Mouse (Mus musculus) forebrain, embryonic 13.5 days (tissue): ENCODE data around the gene Cyp4a31. TPM values are rescaled to one million over a fixed set of nuclear protein-coding genes. Genes with fewer than 3 reads are reported as not detected.
"Not testable (repeated sequence)": the region's sequence is repeated elsewhere in the genome, so short reads cannot be mapped to it uniquely, and the experiment has no call there.

Source experiments
- ATAC-seq: fragments of 200-750 bp; cut with Nextera tagmentation; 2 replicates; pipeline ENCODE4 v1.8.0; 2017
- H3K27ac ChIP-seq: fragments of 300-500 bp; sonication (generic); 2 replicates; pipeline ENCODE4 v1.5.1; 2015; ENCODE audit warnings: inconsistent platforms, mild to moderate bottlenecking, moderate library complexity
- H3K27me3 ChIP-seq: fragments of 300-500 bp; sonication (generic); 2 replicates; pipeline ENCODE4 v1.6.1; 2015; ENCODE audit warnings: mild to moderate bottlenecking, inconsistent platforms
- H3K36me3 ChIP-seq: fragments of 300-500 bp; sonication (generic); 2 replicates; pipeline ENCODE4 v1.6.1; 2015; ENCODE audit warnings: mild to moderate bottlenecking, inconsistent platforms; ENCODE audit not compliant: poor library complexity, severe bottlenecking
- H3K4me1 ChIP-seq: fragments of 300-500 bp; sonication (generic); 2 replicates; pipeline ENCODE4 v1.6.1; 2015; ENCODE audit warnings: inconsistent platforms
- H3K4me2 ChIP-seq: fragments of 300-500 bp; sonication (generic); 2 replicates; pipeline ENCODE4 v1.6.1; 2015; ENCODE audit warnings: inconsistent platforms, mild to moderate bottlenecking, moderate library complexity
- H3K4me3 ChIP-seq: fragments of 300-500 bp; sonication (generic); 2 replicates; pipeline ENCODE4 v1.5.1; 2015; ENCODE audit warnings: mild to moderate bottlenecking, inconsistent platforms
- H3K9ac ChIP-seq: fragments of 300-500 bp; sonication (generic); 2 replicates; pipeline ENCODE4 v1.6.1; 2015; ENCODE audit warnings: mild to moderate bottlenecking, inconsistent platforms
- H3K9me3 ChIP-seq: fragments of 300-500 bp; sonication (generic); replicated peaks from 2 replicates; pipeline ENCODE4 v1.6.1; 2016; ENCODE audit warnings: inconsistent platforms
- WGBS: fragments of 180-500 bp; shearing (Covaris S2); methylation state at CpG from one replicate; pipeline ENCODE4 v1.1.7; 2015; 5-methylcytosine and 5-hydroxymethylcytosine counted together
- polyA plus RNA-seq: library from polyadenylated mRNA; unstranded; fragments of >200 nt; fragmentation: Nextera tagmentation; extraction: Ambion mirVana; gene quantifications from 2 replicates; pipeline ENCODE4 v1.2.1, GENCODE M21; 2015

The Cyp4a31 gene
- polyA plus RNA-seq, 1 experiment from 2014 or later, result not detected

- 82% methylated on average over 3 of the region's 3 CpGs for WGBS
- Histone ChIP-seq H3K4me3 (no peak overlapping the region), H3K27ac (no peak overlapping the region), H3K36me3 (no peaks in the 10 kb centered on the region), H3K9me3 (no peaks in the 10 kb centered on the region), H3K27me3 (no peaks in the 10 kb centered on the region), H3K9ac (no peak overlapping the region), H3K4me1 (no peaks in the 10 kb centered on the region), H3K4me2 (no peak overlapping the region)
- no peak for ATAC-seq
These were observed 11.8 kb downstream of the Cyp4a31 start for GRCm38 (mm10) chr4:115575255-115575654.

GRCm38 (mm10) chr4:115575776-115576175 lies 12.3 kb downstream of the Cyp4a31 start:
- WGBS, result 80% methylated on average over 2 of the region's 2 CpGs
- Histone ChIP-seq H3K27ac (no peak overlapping the region), H3K36me3 (no peaks in the 10 kb centered on the region), H3K27me3 (no peaks in the 10 kb centered on the region), H3K9me3 (no peaks in the 10 kb centered on the region), H3K4me3 (no peak overlapping the region), H3K4me2 (no peak overlapping the region), H3K9ac (no peak overlapping the region), H3K4me1 (no peaks in the 10 kb centered on the region)
- no peak for ATAC-seq

- no peaks in the 10 kb centered on the region for H3K4me1 ChIP-seq
- no peak for ATAC-seq
- no peak overlapping the region for H3K4me2 ChIP-seq
- H3K9ac ChIP-seq, result no peak overlapping the region
- H3K9me3 ChIP-seq, result no peaks in the 10 kb centered on the region
- no peaks in the 10 kb centered on the region for H3K36me3 ChIP-seq
- H3K27ac ChIP-seq, result no peak overlapping the region
- H3K4me3 ChIP-seq, result no peak overlapping the region
- no peaks in the 10 kb centered on the region for H3K27me3 ChIP-seq
These were observed 19.6 kb downstream of the Cyp4a31 start for GRCm38 (mm10) chr4:115583036-115583435.

- ATAC-seq, result no peak
- Histone ChIP-seq H3K9ac (no peak overlapping the region), H3K9me3 (no peaks in the 10 kb centered on the region), H3K27ac (no peak overlapping the region), H3K4me1 (no peaks in the 10 kb centered on the region), H3K4me3 (no peak overlapping the region), H3K4me2 (no peak overlapping the region), H3K36me3 (no peaks in the 10 kb centered on the region), H3K27me3 (no peaks in the 10 kb centered on the region)
- WGBS, result 98% methylated on average over 1 of the region's 1 CpGs
These were observed 32.9 kb downstream of the Cyp4a31 start for GRCm38 (mm10) chr4:115596357-115596756.

GRCm38 (mm10) chr4:115596824-115597336 lies 33.4 kb downstream of the Cyp4a31 start:
- WGBS, result 92% methylated on average over 2 of the region's 2 CpGs
- no peak for ATAC-seq

GRCm38 (mm10) chr4:115600611-115601010 lies 37.2 kb downstream of the Cyp4a31 start, which contains the start of gene Cyp4a32:
TSS of gene Cyp4a32 (plus strand) at chr4:115600969.
- H3K4me1 ChIP-seq, H3K4me3 ChIP-seq, ATAC-seq, H3K9ac ChIP-seq, H3K27ac ChIP-seq, H3K36me3 ChIP-seq, H3K4me2 ChIP-seq, H3K9me3 ChIP-seq, H3K27me3 ChIP-seq: not testable (repeated sequence)
- WGBS, result 87% methylated on average over 8 of the region's 8 CpGs

More at GRCm38 (mm10) chr4:115596824-115597336, 33.4 kb downstream of the Cyp4a31 start:
- no peak overlapping the region for H3K4me3 ChIP-seq
- H3K4me1 ChIP-seq, result no peaks in the 10 kb centered on the region
- no peak overlapping the region for H3K4me2 ChIP-seq
- no peaks in the 10 kb centered on the region for H3K27me3 ChIP-seq
- H3K9me3 ChIP-seq, result no peaks in the 10 kb centered on the region
- no peak overlapping the region for H3K27ac ChIP-seq
- no peaks in the 10 kb centered on the region for H3K36me3 ChIP-seq
- H3K9ac ChIP-seq, result no peak overlapping the region

- Histone ChIP-seq H3K4me2 (no peak overlapping the region), H3K36me3 (no peaks in the 10 kb centered on the region), H3K4me3 (no peak overlapping the region), H3K9me3 (no peaks in the 10 kb centered on the region), H3K9ac (no peak overlapping the region), H3K27ac (no peak overlapping the region), H3K27me3 (no peaks in the 10 kb centered on the region), H3K4me1 (no peaks in the 10 kb centered on the region)
- ATAC-seq, result no peak
These were observed 50.6 kb downstream of the Cyp4a31 start for GRCm38 (mm10) chr4:115614005-115614404.

GRCm38 (mm10) chr4:115625560-115625959 lies 62.1 kb downstream of the Cyp4a31 start:
- not testable (repeated sequence) for H3K9ac ChIP-seq, H3K27me3 ChIP-seq, H3K4me3 ChIP-seq, H3K4me2 ChIP-seq, ATAC-seq, H3K4me1 ChIP-seq, H3K9me3 ChIP-seq, H3K27ac ChIP-seq, H3K36me3 ChIP-seq
- 87% methylated on average over 3 of the region's 3 CpGs for WGBS

Other genes starting within 250 kb of the Cyp4a31 start
- not detected in 2 replicates for gene Cyp4a12b, start 152.0 kb upstream of the Cyp4a31 start, polyA plus RNA-seq
- not detected in 2 replicates for gene Cyp4a30b, start 111.0 kb upstream of the Cyp4a31 start, polyA plus RNA-seq
- not detected in 2 replicates for gene Cyp4a14, start 67.5 kb upstream of the Cyp4a31 start, polyA plus RNA-seq
- not detected in 2 replicates for gene Cyp4a10, start 45.4 kb upstream of the Cyp4a31 start, polyA plus RNA-seq
- gene Cyp4a32, start 37.3 kb downstream of the Cyp4a31 start, polyA plus RNA-seq, result not detected in 2 replicates
- gene Cyp4b1, start 84.1 kb downstream of the Cyp4a31 start, polyA plus RNA-seq, result 0.24 TPM in 1 of 2 replicates, not detected in the other
- 23.6 and 23.7 TPM in 2 replicates for gene Efcab14, start 174.1 kb downstream of the Cyp4a31 start, polyA plus RNA-seq
- gene Tex38, start 217.4 kb downstream of the Cyp4a31 start, polyA plus RNA-seq, result 0.38 TPM in 1 of 2 replicates, not detected in the other
- 31.1 and 35.8 TPM in 2 replicates for gene Atpaf1, start 221.2 kb downstream of the Cyp4a31 start, polyA plus RNA-seq